Mouse (Mus musculus) cerebellum, adult 9-11 months (tissue): ENCODE data around the gene Rgs3.

Experiments used
- DNase-seq: peaks from one replicate; pipeline ENCODE4 v3.0.0; 2022

The Rgs3 gene

DNA sequence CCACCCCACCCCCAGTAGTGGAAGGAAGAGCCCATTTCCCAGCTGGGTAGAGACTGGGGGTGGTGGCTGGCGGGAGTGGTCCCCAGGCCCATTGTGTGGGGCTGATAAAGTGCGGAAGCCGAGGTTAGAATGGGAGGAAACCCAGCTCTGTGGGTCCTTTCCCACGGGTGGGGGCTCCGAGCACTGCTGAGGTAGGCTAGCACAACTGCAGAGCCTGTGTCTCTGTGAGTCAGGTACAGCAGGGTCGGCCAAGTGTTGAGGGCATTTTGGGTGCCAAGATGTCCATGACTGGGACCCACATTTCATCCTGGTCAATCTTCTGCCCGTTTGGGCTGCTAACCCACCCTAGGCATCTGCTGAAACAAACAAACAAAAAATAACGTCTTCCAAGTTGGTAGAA is 135.9 kb downstream of the Rgs3 start:
- peak; percentile 61 for DNase-seq

DNA sequence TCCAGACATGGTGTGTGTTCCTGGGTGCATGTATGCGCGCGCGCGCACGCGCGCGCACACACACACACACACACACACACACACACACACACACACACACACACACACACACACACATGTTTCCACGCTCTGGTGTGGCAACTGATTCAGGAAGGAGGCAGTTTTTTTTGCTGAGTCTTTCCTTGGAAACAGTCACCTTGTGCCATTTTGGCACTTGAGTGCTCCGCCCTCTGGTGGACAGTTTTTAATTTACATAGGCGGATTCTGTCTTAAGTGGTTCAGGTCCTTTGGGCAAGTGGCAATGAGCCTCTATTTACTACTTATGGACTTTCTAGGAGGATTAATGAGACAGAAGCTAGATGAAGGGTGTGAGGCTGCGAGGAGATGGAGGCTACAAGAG is 136.3 kb downstream of the Rgs3 start:
- DNase-seq: peak; percentile 75

DNA sequence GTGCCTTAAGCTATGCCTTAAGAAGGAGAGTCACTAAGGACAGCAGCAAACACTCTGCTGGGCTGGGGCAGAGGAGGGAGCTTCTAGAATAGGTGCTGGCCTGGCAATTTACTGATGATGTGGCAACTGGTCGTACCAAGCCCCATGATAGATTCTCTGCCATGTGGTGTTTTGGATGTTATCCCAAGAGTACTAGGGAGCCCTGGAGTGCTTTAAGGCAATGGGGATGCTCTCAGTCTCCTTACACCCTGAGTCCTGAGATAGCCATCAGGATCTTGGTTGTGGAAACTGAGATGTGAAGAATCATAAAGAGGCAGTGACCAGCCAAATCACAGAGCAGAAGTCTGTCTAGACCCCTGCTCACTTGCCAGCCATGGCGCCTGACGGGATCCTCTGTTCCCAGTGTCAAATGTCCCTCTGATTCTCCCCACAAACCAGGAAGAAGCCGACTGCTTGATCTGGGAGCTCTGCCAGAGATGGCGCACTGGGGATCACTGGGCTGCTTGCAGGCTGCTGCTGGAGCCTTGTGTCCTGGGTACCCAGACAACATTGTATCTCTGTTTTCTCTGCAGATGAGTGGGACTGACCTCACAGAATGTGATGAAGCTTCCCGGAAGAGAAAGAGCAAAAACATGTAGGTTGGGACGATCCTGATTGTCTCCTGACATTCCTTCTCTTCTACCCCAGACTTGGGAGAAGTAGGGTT is 137.2 kb downstream of the Rgs3 start:
- peak; percentile 76 for DNase-seq

DNA sequence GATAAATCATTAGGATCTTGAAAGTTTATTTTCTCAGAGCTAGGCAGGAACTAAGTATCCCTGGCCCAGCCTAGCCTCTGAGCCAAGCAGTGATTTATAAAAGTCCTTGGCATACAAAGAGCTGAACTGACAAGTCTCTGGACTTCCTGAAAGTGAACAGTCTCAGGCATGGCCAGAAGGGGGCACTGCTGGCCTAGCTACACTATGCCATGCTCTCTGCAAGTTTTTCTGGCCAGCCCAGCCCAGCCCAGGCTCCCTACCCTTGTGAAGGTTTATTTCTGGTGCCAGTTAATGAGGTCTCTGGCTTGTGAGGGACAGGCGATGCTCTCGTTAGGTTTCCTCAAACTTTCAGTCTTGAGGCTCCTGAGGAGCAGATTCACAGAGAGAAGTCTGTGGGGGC is 137.8 kb downstream of the Rgs3 start:
- DNase-seq: peak; percentile 81

- DNase-seq: peak; percentile 25
Observed at GRCm38 (mm10) chr4:62698521-62698920, 138.9 kb downstream of the Rgs3 start.

DNA sequence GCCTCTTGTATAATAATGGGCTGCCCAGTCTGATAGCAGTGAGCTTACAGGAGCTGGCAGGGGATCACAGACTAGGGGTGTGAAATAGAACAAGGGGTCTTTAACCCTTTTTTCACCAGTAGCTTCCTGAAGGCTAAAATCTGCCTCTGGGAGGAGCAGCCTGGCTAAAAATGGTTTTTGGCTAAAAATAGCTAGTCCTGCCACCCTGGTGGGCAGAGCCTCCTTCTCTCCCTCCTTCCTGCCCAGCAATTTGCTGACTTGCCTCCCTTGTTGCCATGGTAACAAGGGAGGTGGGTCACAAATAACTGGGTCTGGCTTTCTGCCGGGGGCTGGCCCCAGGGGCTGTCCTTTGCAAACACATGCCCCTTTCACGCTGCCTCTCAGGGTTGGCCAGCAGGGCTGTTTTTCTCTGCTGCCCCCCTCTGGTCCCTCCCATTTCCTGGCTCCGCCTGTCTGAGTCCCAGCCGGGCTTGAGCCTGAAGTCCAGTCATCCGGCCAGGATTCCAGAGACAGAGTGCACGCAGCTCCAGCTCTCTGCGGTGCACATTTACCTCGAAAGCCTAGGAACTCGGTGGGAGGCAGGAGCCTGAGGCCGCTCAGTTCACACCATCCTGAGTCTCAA is 139.7 kb downstream of the Rgs3 start:
- DNase-seq: peak; percentile 86

GRCm38 (mm10) chr4:62700426-62700825 is 140.8 kb downstream of the Rgs3 start:
- no peak for DNase-seq

DNA sequence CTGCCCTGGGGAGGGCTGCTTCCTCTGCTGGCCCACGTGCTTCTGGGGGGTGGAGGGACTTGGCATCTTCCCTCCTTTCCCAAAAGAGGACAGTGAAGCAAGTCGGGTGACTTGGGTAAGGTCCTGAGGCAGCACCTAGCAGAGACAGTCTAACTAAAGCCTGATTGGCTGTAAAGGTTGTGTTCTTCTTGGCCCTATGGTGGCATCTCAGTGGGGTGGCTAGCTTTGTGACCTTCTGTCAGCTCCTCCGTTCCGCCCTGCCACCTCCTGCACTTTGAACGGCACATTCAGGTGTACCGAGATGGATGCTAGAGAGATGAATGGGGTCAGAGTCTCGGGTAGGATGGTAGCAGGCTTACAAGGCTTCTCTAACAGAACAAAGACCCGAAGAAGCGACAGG is 143.5 kb downstream of the Rgs3 start:
- DNase-seq: no peak

GRCm38 (mm10) chr4:62704204-62704603 is 144.6 kb downstream of the Rgs3 start:
- no peak for DNase-seq

GRCm38 (mm10) chr4:62705013-62705412 is 145.4 kb downstream of the Rgs3 start:
- DNase-seq: no peak

GRCm38 (mm10) chr4:62705749-62706148 is 146.1 kb downstream of the Rgs3 start:
- no peak for DNase-seq

- no peak for DNase-seq
Observed at GRCm38 (mm10) chr4:62708084-62708483, 148.4 kb downstream of the Rgs3 start.

GRCm38 (mm10) chr4:62708994-62709393 is 149.3 kb downstream of the Rgs3 start:
- no peak for DNase-seq

- DNase-seq: no peak
Observed at GRCm38 (mm10) chr4:62709448-62709847, 149.8 kb downstream of the Rgs3 start.

DNA sequence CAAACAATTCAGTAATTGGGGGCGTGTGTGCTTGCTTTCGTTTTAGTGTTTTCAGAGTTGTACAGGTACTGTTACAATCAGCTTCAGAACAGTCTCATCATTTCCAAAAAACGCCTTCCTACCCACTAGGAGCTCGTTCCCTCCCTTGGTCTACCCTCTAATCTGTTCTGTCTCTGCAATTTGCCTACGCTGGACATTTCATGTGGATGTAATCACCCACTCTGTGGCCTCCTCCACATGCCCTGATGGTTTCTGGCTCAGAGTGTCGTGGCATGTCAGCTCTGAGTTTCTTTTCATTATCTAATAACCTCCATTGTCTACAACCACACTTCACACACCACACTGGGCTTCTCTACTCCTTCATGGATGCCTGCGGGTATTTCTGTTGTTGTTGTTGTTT is 151.5 kb downstream of the Rgs3 start:
- no peak for DNase-seq

DNA sequence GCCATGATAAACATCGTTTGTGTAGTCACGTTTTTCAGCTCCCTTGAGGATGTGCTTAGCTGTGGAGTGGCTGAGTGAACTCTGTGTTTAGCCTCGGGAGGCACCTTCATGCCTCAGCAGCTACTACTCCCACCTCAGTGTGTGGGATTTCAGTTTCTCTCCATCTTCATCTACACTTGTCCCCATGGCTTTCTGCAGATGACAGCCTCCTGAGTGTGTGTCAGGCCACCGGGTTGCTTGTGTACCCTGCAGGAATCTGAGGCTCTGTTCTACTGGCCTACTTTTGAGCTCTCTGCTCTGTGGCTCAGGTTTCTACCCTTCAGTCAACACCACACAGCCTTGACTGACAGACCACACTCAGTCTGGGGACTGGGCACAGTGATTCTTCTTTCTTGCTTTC is 151.9 kb downstream of the Rgs3 start:
- DNase-seq: no peak

- no peak for DNase-seq
Observed at GRCm38 (mm10) chr4:62720861-62721260, 161.2 kb downstream of the Rgs3 start.

DNA sequence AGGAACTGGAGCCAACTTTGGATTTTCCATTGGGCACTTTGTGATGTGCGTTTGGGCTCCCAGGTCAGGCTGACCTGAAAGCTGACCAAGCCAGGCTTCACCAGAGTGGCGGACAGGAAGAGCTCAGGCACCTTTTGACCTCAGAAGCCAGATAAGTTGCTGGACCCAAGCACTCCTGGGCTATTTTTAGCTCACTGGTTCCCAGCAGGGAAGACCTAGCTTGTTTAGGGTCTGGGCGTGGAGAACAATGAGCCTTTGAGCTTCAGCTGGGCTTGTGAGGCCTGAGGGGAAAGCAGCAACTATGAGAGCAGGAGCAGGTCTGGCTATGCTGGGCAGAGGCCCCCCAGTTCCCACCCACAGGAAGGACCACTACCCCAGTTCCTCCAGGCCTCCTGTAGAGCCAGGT is 162.4 kb downstream of the Rgs3 start:
- no peak for DNase-seq

DNA sequence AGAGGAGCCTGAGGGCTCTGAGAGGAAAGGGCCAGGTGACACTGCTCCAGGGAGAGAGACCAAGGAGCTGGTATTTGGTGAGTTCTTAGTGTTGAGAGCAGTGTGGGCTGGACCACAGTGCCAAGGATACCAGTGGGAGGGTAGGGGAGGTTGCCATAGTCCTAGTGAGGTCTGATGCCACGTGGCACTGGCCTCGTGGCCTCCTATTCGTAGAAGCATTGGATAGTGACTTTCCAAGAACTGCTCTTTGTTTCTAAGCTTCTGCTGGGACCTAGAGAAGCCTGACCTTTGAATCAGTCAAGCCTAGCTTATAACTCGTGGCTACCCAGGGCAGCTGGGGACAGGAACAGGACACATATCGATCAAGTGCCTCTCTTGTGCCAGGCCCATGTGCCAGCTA is 164.1 kb downstream of the Rgs3 start:
- no peak for DNase-seq

DNA sequence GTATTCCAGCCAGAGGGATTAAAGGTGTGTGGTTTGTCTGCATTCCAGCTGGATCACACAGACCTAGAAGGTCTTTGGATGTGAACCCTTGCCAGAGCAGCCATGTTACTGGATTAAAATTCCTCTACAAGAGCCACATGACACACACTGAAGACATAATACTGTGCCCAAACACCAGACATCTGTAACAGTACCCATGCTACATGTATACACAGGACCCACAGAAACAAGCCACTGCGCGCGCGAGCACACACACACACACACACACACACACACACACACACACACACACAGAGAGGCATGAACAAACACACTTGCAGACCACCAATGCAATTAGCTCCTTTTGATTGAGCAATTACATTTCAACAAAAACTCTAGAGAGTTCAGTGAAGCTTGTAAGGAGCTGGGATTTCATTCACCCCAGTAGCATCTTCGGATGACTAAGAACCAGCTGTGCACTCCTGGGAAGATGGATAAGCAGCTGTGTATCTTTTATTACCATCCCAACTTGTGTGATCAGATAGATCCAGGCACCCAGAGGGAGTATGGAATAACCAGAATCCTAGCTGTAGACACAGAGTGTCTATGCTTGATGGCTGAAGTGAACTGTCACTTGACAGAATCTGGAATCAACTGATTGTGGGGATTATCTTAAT is 166.8 kb downstream of the Rgs3 start:
- no peak for DNase-seq

GRCm38 (mm10) chr4:62727541-62728303 is 168.1 kb downstream of the Rgs3 start:
- DNase-seq: no peak

- no peak for DNase-seq
Observed at GRCm38 (mm10) chr4:62728471-62728870, 168.8 kb downstream of the Rgs3 start.

GRCm38 (mm10) chr4:62729191-62729590 is 169.5 kb downstream of the Rgs3 start:
- DNase-seq: no peak

DNA sequence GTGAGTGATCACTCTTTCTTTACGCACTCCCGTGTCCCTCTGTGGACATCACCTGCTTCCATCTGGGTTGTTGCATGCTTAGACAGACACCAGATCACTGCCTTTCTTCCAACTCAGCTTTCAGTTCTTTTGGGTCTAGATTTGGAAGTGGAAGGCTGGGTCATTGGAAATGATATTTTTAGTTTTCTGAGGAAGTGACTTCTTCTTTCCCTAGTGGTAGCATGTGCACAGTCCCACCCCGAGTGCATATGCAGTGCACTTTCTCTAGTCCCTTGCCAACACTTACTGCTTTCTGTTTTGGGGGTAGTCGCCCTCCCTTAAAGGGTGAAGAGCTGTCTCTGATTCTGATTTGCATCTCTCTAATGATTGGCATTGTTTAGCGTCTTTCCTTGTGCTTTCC is 170.3 kb downstream of the Rgs3 start:
- DNase-seq: no peak
